Mouse (Mus musculus) liver, postnatal 0 days (tissue): ENCODE results near the gene Hist1h2ak. TPM values are rescaled to one million over a fixed set of nuclear protein-coding genes. Genes with fewer than 3 reads are reported as not detected.
"Not testable (repeated sequence)": the region's sequence is repeated elsewhere in the genome, so short reads cannot be mapped to it uniquely, and the experiment has no call there.

Source experiments
- ATAC-seq: fragments of 200-750 bp; cut with Nextera tagmentation; 2 replicates; pipeline ENCODE4 v1.8.0; 2017; ENCODE audit warnings: mild to moderate bottlenecking, moderate library complexity
- DNase-seq: peaks from one replicate; pipeline ENCODE4 v3.0.0-alpha.2; 2016
- H3K27ac ChIP-seq: fragments of 300-500 bp; sonication (generic); 2 replicates; pipeline ENCODE4 v1.5.1; 2014; ENCODE audit warnings: antibody characterized with exemption, moderate library complexity, mild to moderate bottlenecking, low read depth
- H3K27me3 ChIP-seq: fragments of 300-500 bp; sonication (generic); 2 replicates; pipeline ENCODE4 v1.6.1; 2014; ENCODE audit warnings: low read length, control low read depth, mixed read lengths; ENCODE audit not compliant: insufficient read depth
- H3K36me3 ChIP-seq: fragments of 300-500 bp; sonication (generic); replicated peaks from 2 replicates; pipeline ENCODE4 v1.6.1; 2014; ENCODE audit warnings: mild to moderate bottlenecking, control low read depth, low read length, moderate library complexity, mixed read lengths; ENCODE audit not compliant: insufficient read depth
- H3K4me1 ChIP-seq: fragments of 300-500 bp; sonication (generic); 2 replicates; pipeline ENCODE4 v1.6.1; 2014; ENCODE audit warnings: antibody characterized with exemption, mild to moderate bottlenecking, control low read depth; ENCODE audit not compliant: insufficient read depth
- H3K4me2 ChIP-seq: fragments of 300-500 bp; sonication (generic); 2 replicates; pipeline ENCODE4 v1.6.1; 2014; ENCODE audit warnings: low read depth, mild to moderate bottlenecking, low read length, moderate library complexity, mixed read lengths
- H3K4me3 ChIP-seq: fragments of 300-500 bp; sonication (generic); 2 replicates; pipeline ENCODE4 v1.5.1; 2014; ENCODE audit warnings: low read depth, low read length
- H3K9ac ChIP-seq: fragments of 300-500 bp; sonication (generic); replicated peaks from 2 replicates; pipeline ENCODE4 v1.6.1; 2014; ENCODE audit warnings: mild to moderate bottlenecking, moderate library complexity
- H3K9me3 ChIP-seq: fragments of 300-500 bp; sonication (generic); 2 replicates; pipeline ENCODE4 v1.6.1; 2016; ENCODE audit warnings: mild to moderate bottlenecking, control low read depth, low read length, mixed read lengths
- CTCF ChIP-seq: sonication (generic); IDR thresholded peaks from 2 replicates; pipeline ENCODE4 v1.5.1; 2016; ENCODE audit warnings: antibody characterized with exemption, low read depth
- EP300 ChIP-seq: IDR thresholded peaks from 2 replicates; pipeline ENCODE4 v1.6.1; 2016; ENCODE audit warnings: antibody characterized with exemption, low read depth, mild to moderate bottlenecking
- WGBS: fragments of 180-500 bp; shearing (Covaris S2); extraction: QIAGEN DNeasy Blood & Tissue Kit; methylation state at CpG from one replicate; pipeline ENCODE4 v1.1.7; 2014; ENCODE audit not compliant: insufficient replicate concordance; 5-methylcytosine and 5-hydroxymethylcytosine counted together
- polyA plus RNA-seq: library from polyadenylated mRNA; unstranded; fragments of >200 nt; fragmentation: Nextera tagmentation; extraction: Ambion mirVana; gene quantifications from 2 replicates; pipeline ENCODE4 v1.2.1, GENCODE M21; 2015

The Hist1h2ak gene
- 44.2 and 62.3 TPM in 2 replicates for polyA plus RNA-seq

DNA sequence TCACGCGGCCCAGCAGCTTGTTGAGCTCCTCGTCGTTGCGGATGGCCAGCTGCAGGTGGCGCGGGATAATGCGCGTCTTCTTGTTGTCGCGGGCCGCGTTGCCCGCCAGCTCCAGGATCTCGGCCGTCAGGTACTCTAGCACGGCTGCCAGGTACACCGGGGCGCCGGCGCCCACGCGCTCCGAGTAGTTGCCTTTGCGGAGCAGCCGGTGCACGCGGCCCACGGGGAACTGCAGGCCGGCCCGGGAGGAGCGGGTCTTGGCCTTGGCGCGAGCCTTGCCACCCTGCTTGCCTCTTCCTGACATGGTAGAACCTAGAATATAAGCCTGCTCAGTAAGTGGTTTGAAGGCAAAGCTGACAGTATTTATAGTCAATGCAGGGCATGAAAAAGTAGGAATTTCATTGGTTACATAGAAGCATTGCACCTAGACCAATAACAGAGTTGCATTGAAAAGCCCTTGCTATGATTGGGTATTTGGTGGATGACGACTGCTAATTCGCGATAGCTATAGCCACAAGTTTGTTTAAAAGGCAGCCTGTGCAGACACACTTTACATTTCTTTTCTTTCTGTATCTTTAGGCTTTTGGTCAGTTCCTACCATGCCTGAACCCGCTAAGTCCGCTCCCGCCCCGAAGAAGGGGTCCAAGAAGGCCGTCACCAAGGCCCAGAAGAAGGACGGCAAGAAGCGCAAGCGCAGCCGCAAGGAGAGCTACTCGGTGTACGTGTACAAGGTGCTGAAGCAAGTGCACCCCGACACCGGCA, at the start of gene Hist1h2ak, which contains the start of gene Hist1h2bn:
Gene Hist1h2ak (minus strand): TSS at position 304 of the 762 bp plus-strand sequence.
Gene Hist1h2bn (plus strand): TSS at position 600 of the 762 bp plus-strand sequence.
- Histone ChIP-seq H3K9ac (peak within 1 kb of the TSS; percentile 78), H3K4me1 (peaks cover 15% of the 10 kb centered on the region), H3K27ac (peak within 1 kb of the TSS; percentile 98), H3K4me3 (peak within 1 kb of the TSS; percentile 46), H3K4me2 (peak within 1 kb of the TSS; percentile 70)
- H3K9me3 ChIP-seq, H3K27me3 ChIP-seq, H3K36me3 ChIP-seq: not testable (repeated sequence)
- ATAC-seq = peak; percentile 89
- TF ChIP-seq CTCF (peak; percentile 41), EP300 (peak; percentile 82)
- under 1% methylated on average over 42 of the region's 50 CpGs for whole genome bisulfite sequencing
- peak; percentile 80 for DNase-seq

DNA sequence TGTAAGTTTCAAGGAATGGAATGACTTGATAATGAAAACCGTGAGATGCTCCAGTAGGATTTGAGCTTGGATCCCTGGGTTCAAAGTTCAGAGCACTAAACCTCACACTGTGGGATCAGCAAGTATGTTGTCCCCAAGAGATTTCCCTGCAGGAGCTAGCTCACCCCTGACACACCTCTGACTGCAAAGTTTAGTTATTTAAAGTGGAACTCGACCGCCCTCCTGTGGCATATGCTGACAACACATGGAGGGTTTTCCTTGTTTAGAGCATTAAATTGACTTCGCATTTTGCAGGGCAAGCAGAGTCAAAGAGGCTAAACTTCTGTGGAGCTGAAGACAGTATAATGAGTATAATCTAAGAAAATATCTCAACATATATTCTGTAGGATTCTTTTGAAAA, 49.4 kb upstream of the Hist1h2ak start:
- not testable (repeated sequence) for H3K4me1 ChIP-seq, H3K9ac ChIP-seq, H3K27ac ChIP-seq, H3K9me3 ChIP-seq, DNase-seq, H3K36me3 ChIP-seq, H3K4me3 ChIP-seq, H3K27me3 ChIP-seq, H3K4me2 ChIP-seq
- no CpG with 5 or more reads among the region's 4 CpGs for WGBS
- peak; percentile 82 for ATAC-seq

DNA sequence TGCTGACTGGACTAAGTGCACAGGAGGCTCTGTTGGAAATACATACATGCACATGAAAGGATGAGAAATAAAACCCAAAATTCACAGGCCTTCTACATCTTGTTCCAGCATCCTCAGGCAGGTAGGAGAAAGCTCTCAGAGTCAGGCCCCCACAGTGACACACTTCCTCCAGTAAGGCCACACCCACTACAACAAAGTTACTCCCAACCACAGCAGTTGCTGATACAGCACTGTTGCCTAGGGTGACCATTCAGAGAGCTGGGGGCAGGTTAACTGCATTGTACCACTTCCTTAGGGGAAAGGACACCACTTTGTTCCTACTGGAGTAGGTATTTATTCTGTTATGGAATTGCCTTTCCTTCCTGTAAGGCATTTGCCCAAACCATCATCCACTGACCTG, 43.5 kb upstream of the Hist1h2ak start:
- not testable (repeated sequence) for H3K27ac ChIP-seq, DNase-seq, H3K9me3 ChIP-seq, ATAC-seq, H3K9ac ChIP-seq, H3K4me1 ChIP-seq, H3K4me3 ChIP-seq, H3K36me3 ChIP-seq, H3K27me3 ChIP-seq, H3K4me2 ChIP-seq

DNA sequence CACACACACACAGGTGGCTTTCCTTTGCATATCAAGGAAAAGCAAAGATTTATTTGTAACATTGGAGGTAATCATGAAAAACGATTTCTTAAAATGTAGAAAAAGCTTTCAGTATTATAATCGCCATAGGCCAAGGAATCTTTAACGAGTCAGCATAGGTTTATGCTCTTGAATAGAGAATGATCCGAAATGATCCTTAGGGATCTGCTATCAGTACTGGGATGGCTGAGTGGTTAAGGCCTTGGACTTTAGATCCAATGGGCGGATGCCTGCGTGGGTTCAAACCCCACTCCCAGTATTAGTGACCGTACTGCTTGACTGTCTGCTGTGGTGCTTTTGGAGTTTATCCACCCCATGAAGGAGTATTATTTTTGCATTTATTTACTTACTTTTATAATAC, 42.0 kb upstream of the Hist1h2ak start:
- no peak for ATAC-seq
- TF ChIP-seq CTCF = no peak
- TF ChIP-seq EP300 = no peak
- H3K4me1 ChIP-seq = peaks cover 5% of the 10 kb centered on the region
- H3K9me3 ChIP-seq = no peaks in the 10 kb centered on the region
- H3K27ac ChIP-seq = no peak overlapping the region
- DNase-seq = no peak
- no peak overlapping the region for H3K4me3 ChIP-seq
- no peaks in the 10 kb centered on the region for H3K27me3 ChIP-seq
- H3K36me3 ChIP-seq = no peaks in the 10 kb centered on the region
- 87% methylated on average over 7 of the region's 7 CpGs for WGBS
- H3K4me2 ChIP-seq = no peak overlapping the region
- H3K9ac ChIP-seq = no peak overlapping the region

DNA sequence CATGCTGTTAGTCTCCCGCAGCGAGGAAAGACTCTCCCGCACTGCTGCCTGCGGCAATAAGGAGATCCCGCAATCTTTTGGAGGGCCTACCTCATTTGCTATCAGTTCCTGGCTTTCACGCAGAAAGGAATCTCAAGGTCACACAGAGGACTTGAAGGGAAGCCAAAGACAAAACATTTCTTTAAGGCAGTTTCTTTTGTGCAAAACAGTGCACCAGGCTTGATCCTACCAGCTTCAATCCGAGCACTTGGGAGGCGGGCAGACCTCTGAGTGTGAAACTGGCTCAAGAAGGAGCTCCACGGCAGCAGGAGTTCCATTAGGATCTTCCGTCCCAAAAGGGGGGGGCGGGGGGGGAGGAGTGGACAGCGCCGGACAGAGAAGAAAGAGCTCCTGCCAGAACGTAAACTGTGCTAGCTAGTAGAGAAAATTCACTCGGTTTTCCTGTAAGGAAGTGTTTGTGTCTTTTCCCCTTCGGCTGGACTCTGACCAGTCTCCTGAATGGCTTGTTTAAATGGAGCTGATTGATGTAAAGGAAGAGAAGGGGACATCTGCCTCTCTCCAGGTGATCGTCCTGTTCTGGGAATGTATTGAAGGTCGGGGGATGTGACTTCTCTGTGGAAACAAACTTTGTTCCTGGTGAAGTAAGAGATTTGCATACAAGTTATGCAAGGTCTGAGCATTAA, 37.1 kb upstream of the Hist1h2ak start:
- DNase-seq (no peak), ATAC-seq (no peak)
- TF ChIP-seq CTCF = no peak
- no peak for TF ChIP-seq EP300
- Histone ChIP-seq H3K36me3 (no peaks in the 10 kb centered on the region), H3K9me3 (no peaks in the 10 kb centered on the region), H3K27me3 (no peaks in the 10 kb centered on the region), H3K4me1 (peaks cover 14% of the 10 kb centered on the region), H3K4me3 (no peak overlapping the region), H3K9ac (peak overlapping the region; percentile 44; the same call in 1 of the 2 replicates), H3K4me2 (peak overlapping the region; percentile 54), H3K27ac (no peak overlapping the region)
- 32% methylated on average over 17 of the region's 18 CpGs for WGBS

DNA sequence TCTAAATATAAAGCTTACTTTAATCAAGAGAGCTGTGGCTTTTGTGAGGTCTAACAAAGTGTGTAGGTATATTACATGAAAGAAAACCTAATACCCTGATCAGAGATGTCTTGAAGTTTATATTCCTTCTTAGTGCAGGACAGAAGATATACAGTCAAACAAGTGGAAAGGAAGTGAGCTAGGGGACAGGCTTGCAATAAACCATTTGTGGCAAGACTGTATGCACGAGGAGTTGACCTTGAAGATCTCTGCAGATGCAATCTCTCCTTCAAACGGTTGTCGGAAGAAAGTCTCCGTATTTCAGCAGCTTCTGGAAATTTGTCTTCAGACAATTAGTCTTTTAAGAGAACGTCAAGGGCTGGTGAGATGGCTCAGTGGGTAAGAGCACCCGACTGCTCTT, 36.3 kb upstream of the Hist1h2ak start:
- H3K4me1 ChIP-seq = peaks cover 15% of the 10 kb centered on the region
- WGBS = 54% methylated on average over 6 of the region's 6 CpGs
- H3K4me3 ChIP-seq = no peak overlapping the region
- no peak overlapping the region for H3K4me2 ChIP-seq
- TF ChIP-seq EP300 (no peak), CTCF (no peak)
- no peaks in the 10 kb centered on the region for H3K27me3 ChIP-seq
- H3K36me3 ChIP-seq = no peaks in the 10 kb centered on the region
- no peak overlapping the region for H3K27ac ChIP-seq
- no peak for ATAC-seq
- no peak overlapping the region for H3K9ac ChIP-seq
- H3K9me3 ChIP-seq = no peaks in the 10 kb centered on the region
- DNase-seq = no peak
